Mouse (Mus musculus) limb, embryonic 11.5 days (tissue): ENCODE data around the gene Nedd8. TPM values are rescaled to one million over a fixed set of nuclear protein-coding genes. Genes with fewer than 3 reads are reported as not detected.

Experiments
- ATAC-seq: fragments of 200-750 bp; cut with Nextera tagmentation; 2 replicates; pipeline ENCODE4 v1.8.0; 2017; ENCODE audit warnings: low read depth; ENCODE audit not compliant: insufficient number of reproducible peaks, low FRiP score, low TSS enrichment
- DNase-seq: peaks from one replicate; pipeline ENCODE4 v3.0.0-alpha.2; 2015; ENCODE audit warnings: low spot score
- H3K27ac ChIP-seq: fragments of 300-500 bp; sonication (generic); replicated peaks from 2 replicates; pipeline ENCODE4 v1.5.1; 2014; ENCODE audit warnings: low read depth, mild to moderate bottlenecking, low read length
- H3K27me3 ChIP-seq: fragments of 300-500 bp; sonication (generic); 2 replicates; pipeline ENCODE4 v1.6.1; 2014; ENCODE audit warnings: mild to moderate bottlenecking, low read length, mixed read lengths; ENCODE audit not compliant: control insufficient read depth, insufficient read depth
- H3K36me3 ChIP-seq: fragments of 300-500 bp; sonication (generic); 2 replicates; pipeline ENCODE4 v1.6.1; 2014; ENCODE audit warnings: mild to moderate bottlenecking, low read length, moderate library complexity, mixed read lengths; ENCODE audit not compliant: control insufficient read depth, insufficient read depth
- H3K4me1 ChIP-seq: fragments of 300-500 bp; sonication (generic); 2 replicates; pipeline ENCODE4 v1.6.1; 2014; ENCODE audit warnings: low read length, mixed read lengths; ENCODE audit not compliant: control insufficient read depth, insufficient read depth
- H3K4me2 ChIP-seq: fragments of 300-500 bp; sonication (generic); 2 replicates; pipeline ENCODE4 v1.6.1; 2014; ENCODE audit warnings: low read depth, mild to moderate bottlenecking, moderate library complexity; ENCODE audit not compliant: severe bottlenecking
- H3K4me3 ChIP-seq: fragments of 300-500 bp; sonication (generic); 2 replicates; pipeline ENCODE4 v1.5.1; 2014; ENCODE audit warnings: low read depth, low read length
- H3K9ac ChIP-seq: fragments of 300-500 bp; sonication (generic); 2 replicates; pipeline ENCODE4 v1.6.1; 2014; ENCODE audit warnings: mild to moderate bottlenecking, low read length
- H3K9me3 ChIP-seq: fragments of 300-500 bp; sonication (generic); 2 replicates; pipeline ENCODE4 v1.6.1; 2016; ENCODE audit warnings: low read length; ENCODE audit not compliant: control insufficient read depth
- WGBS: fragments of 180-500 bp; shearing (Covaris S2); extraction: QIAGEN DNeasy Blood & Tissue Kit; methylation state at CpG from one replicate; pipeline ENCODE4 v1.1.7; 2014; 5-methylcytosine and 5-hydroxymethylcytosine counted together
- polyA plus RNA-seq: library from polyadenylated mRNA; unstranded; fragments of >200 nt; fragmentation: Nextera tagmentation; extraction: Ambion mirVana; gene quantifications from 2 replicates; pipeline ENCODE4 v1.2.1, GENCODE M21; 2014

Nedd8 gene
- polyA plus RNA-seq, 1 experiment from 2014 or later, result 660 TPM

DNA sequence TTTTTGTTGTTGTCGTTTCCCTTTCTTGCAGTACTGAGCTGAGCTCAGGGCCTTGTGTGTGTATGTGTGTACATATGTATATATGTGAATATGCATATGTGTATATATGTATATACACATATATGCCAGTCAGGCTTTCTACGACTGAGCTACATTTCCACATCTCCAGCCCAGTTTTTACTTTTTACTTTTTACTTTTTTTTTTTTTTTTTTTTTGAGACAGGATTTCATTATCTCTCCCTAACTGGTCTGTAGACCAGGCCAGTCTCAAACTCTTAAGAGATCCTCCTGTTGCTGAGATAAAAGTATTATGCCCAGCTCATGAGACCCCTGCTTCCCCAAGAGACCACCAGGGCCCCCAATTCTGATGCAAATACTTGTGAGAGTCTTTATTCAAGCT is 55.1 kb downstream of the Nedd8 start:
- Histone ChIP-seq H3K27me3 (no peaks in the 10 kb centered on the region), H3K27ac (no peak overlapping the region), H3K4me3 (no peak overlapping the region), H3K9me3 (no peaks in the 10 kb centered on the region), H3K36me3 (no peaks in the 10 kb centered on the region), H3K9ac (no peak overlapping the region), H3K4me2 (no peak overlapping the region), H3K4me1 (no peaks in the 10 kb centered on the region)
- 78% methylated on average over 2 of the region's 2 CpGs for WGBS
- no peak for ATAC-seq
- no peak for DNase-seq

DNA sequence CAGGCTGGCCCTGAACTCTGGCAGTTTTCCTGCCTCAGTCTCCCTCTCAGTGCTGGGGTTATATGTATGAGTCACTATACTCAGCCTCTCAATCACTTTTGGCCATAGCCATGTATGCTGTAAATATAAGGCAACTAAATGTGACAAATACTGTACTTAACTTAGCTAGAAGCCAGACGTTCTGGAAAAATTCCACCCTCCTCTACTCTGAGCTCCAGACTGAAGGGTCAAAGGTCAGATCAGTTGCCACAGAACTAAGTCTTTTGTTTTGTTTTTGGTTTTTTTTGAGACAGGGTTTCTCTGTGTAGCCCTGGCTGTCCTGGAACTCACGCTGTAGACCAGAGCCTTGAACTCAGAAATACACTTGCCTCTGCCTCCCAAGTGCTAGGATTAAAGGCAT is 56.0 kb downstream of the Nedd8 start:
- Histone ChIP-seq H3K9me3 (no peaks in the 10 kb centered on the region), H3K27ac (no peak overlapping the region), H3K4me3 (no peak overlapping the region), H3K36me3 (no peaks in the 10 kb centered on the region), H3K27me3 (no peaks in the 10 kb centered on the region), H3K4me2 (no peak overlapping the region), H3K4me1 (no peaks in the 10 kb centered on the region), H3K9ac (no peak overlapping the region)
- no peak for DNase-seq
- ATAC-seq, result no peak
- WGBS, result 58% methylated on average over 2 of the region's 2 CpGs

- DNase-seq, result no peak
These were observed 57.3 kb downstream of the Nedd8 start for GRCm38 (mm10) chr14:55614565-55615178.

GRCm38 (mm10) chr14:55613346-55613745 is 58.6 kb downstream of the Nedd8 start:
- no peak overlapping the region for H3K9ac ChIP-seq
- H3K4me1 ChIP-seq, result no peaks in the 10 kb centered on the region
- peaks cover 6% of the 10 kb centered on the region for H3K36me3 ChIP-seq
- H3K4me2 ChIP-seq, result no peak overlapping the region
- DNase-seq (no peak), ATAC-seq (no peak)
- WGBS, result 79% methylated on average over 6 of the region's 6 CpGs
- no peak overlapping the region for H3K4me3 ChIP-seq
- H3K27me3 ChIP-seq, result no peaks in the 10 kb centered on the region
- H3K27ac ChIP-seq, result no peak overlapping the region
- H3K9me3 ChIP-seq, result no peaks in the 10 kb centered on the region

More at GRCm38 (mm10) chr14:55614565-55615178, 57.3 kb downstream of the Nedd8 start:
- H3K4me3 ChIP-seq, result no peak overlapping the region
- WGBS, result 81% methylated on average over 7 of the region's 7 CpGs
- no peaks in the 10 kb centered on the region; the same call in 1 of the 2 replicates for H3K36me3 ChIP-seq
- no peaks in the 10 kb centered on the region for H3K4me1 ChIP-seq
- H3K9me3 ChIP-seq, result no peaks in the 10 kb centered on the region
- H3K27ac ChIP-seq, result no peak overlapping the region
- ATAC-seq, result no peak
- H3K9ac ChIP-seq, result no peak overlapping the region
- no peak overlapping the region for H3K4me2 ChIP-seq
- no peaks in the 10 kb centered on the region for H3K27me3 ChIP-seq

Other genes starting within 250 kb of the Nedd8 start
- 49.4 and 55.3 TPM in 2 replicates for gene Dhrs4, start 193.4 kb downstream of the Nedd8 start, polyA plus RNA-seq
- gene Carmil3, start 181.5 kb downstream of the Nedd8 start, polyA plus RNA-seq, result 3.0 and 3.7 TPM in 2 replicates
- not detected in 2 replicates for gene Cpne6, start 161.7 kb downstream of the Nedd8 start, polyA plus RNA-seq
- not detected in 2 replicates for gene Nrl, start 147.1 kb downstream of the Nedd8 start, polyA plus RNA-seq
- 20.4 and 21.6 TPM in 2 replicates for gene Pck2, start 131.9 kb downstream of the Nedd8 start, polyA plus RNA-seq
- 67.7 and 68.0 TPM in 2 replicates for gene Dcaf11, start 112.1 kb downstream of the Nedd8 start, polyA plus RNA-seq
- 0.48 and 0.79 TPM in 2 replicates for gene A730061H03Rik, start 111.7 kb downstream of the Nedd8 start, polyA plus RNA-seq
- gene Fitm1, start 96.5 kb downstream of the Nedd8 start, polyA plus RNA-seq, result 5.0 and 6.5 TPM in 2 replicates
- 138 and 152 TPM in 2 replicates for gene Psme1, start 94.0 kb downstream of the Nedd8 start, polyA plus RNA-seq
- 4.2 and 4.6 TPM in 2 replicates for gene Emc9, start 86.8 kb downstream of the Nedd8 start, polyA plus RNA-seq
- 195 and 225 TPM in 2 replicates for gene Psme2, start 81.0 kb downstream of the Nedd8 start, polyA plus RNA-seq
- 10.3 and 13.9 TPM in 2 replicates for gene Rnf31, start 80.4 kb downstream of the Nedd8 start, polyA plus RNA-seq
- 5.9 and 6.7 TPM in 2 replicates for gene Irf9, start 68.6 kb downstream of the Nedd8 start, polyA plus RNA-seq
- 7.7 TPM in 2 replicates for gene Rec8, start 54.1 kb downstream of the Nedd8 start, polyA plus RNA-seq
- gene Ipo4, start 36.2 kb downstream of the Nedd8 start, polyA plus RNA-seq, result 91.5 and 100 TPM in 2 replicates
- gene Gm49378, start 34.2 kb downstream of the Nedd8 start, polyA plus RNA-seq, result 2.2 and 2.9 TPM in 2 replicates
- 83.2 and 83.3 TPM in 2 replicates for gene Tm9sf1, start 28.3 kb downstream of the Nedd8 start, polyA plus RNA-seq
- gene Tssk4, start 21.9 kb downstream of the Nedd8 start, polyA plus RNA-seq, result 0.77 and 0.91 TPM in 2 replicates
- gene Mdp1, start 11.6 kb downstream of the Nedd8 start, polyA plus RNA-seq, result 60.7 and 64.0 TPM in 2 replicates
- 55.4 and 60.9 TPM in 2 replicates for gene Gmpr2, start 183 bp downstream of the Nedd8 start, polyA plus RNA-seq
- gene Tinf2, start 9.7 kb upstream of the Nedd8 start, polyA plus RNA-seq, result 68.1 and 68.5 TPM in 2 replicates
- 2.1 TPM in 2 replicates for gene Tgm1, start 41.8 kb upstream of the Nedd8 start, polyA plus RNA-seq
- gene Rabggta, start 50.1 kb upstream of the Nedd8 start, polyA plus RNA-seq, result 20.0 and 20.2 TPM in 2 replicates
- 65.9 and 72.8 TPM in 2 replicates for gene Dhrs1, start 73.6 kb upstream of the Nedd8 start, polyA plus RNA-seq
- 55.5 and 56.7 TPM in 2 replicates for gene Nop9, start 73.6 kb upstream of the Nedd8 start, polyA plus RNA-seq
- 0.37 TPM in 1 of 2 replicates, not detected in the other for gene Cideb, start 86.3 kb upstream of the Nedd8 start, polyA plus RNA-seq
- gene Ltb4r2, start 89.3 kb upstream of the Nedd8 start, polyA plus RNA-seq, result 0.39 and 0.68 TPM in 2 replicates
- gene Ltb4r1, start 93.8 kb upstream of the Nedd8 start, polyA plus RNA-seq, result 0.17 TPM in 1 of 2 replicates, not detected in the other
- gene Adcy4, start 112.0 kb upstream of the Nedd8 start, polyA plus RNA-seq, result 13.2 and 15.0 TPM in 2 replicates
- 26.3 and 30.8 TPM in 2 replicates for gene Ripk3, start 116.7 kb upstream of the Nedd8 start, polyA plus RNA-seq
- gene Nfatc4, start 151.0 kb upstream of the Nedd8 start, polyA plus RNA-seq, result 105 and 106 TPM in 2 replicates
- gene Nynrin, start 181.9 kb upstream of the Nedd8 start, polyA plus RNA-seq, result 21.6 and 24.7 TPM in 2 replicates
- 0.11 and 0.27 TPM in 2 replicates for gene Cbln3, start 212.3 kb upstream of the Nedd8 start, polyA plus RNA-seq
- gene Khnyn, start 212.8 kb upstream of the Nedd8 start, polyA plus RNA-seq, result 17.4 and 18.4 TPM in 2 replicates
- 67.2 and 70.2 TPM in 2 replicates for gene Sdr39u1, start 228.2 kb upstream of the Nedd8 start, polyA plus RNA-seq